Mouse (Mus musculus): ENCODE results near the gene Tgif2lx1. TPM values are rescaled to one million over a fixed set of nuclear protein-coding genes. Genes with fewer than 3 reads are reported as not detected.
"Not testable (repeated sequence)": the region's sequence is repeated elsewhere in the genome, so short reads cannot be mapped to it uniquely, and the experiment has no call there.

The Tgif2lx1 gene
- not detected for total RNA-seq (2021)
- long read RNA-seq, result 0 reads

- not testable (repeated sequence) for DNase-seq (ENCODE audit: low spot score in 2 of 2)
Measured at GRCm38 (mm10) chrX:118480637-118481036, at the start of gene Tgif2lx1. Gene Tgif2lx1, minus strand, starts transcription at chrX:118480737.

Other genes with a start within 250 kb of the Tgif2lx1 start
- gene Tgif2lx2, start 53.5 kb downstream of the Tgif2lx1 start, total RNA-seq (2021), result not detected